Mouse (Mus musculus): ENCODE data around the gene Bbs5. TPM values are rescaled to one million over a fixed set of nuclear protein-coding genes. Genes with fewer than 3 reads are reported as not detected.

The Bbs5 gene
- polyA plus RNA-seq, 1 experiment from 2014 or later: 9.1 TPM

DNA sequence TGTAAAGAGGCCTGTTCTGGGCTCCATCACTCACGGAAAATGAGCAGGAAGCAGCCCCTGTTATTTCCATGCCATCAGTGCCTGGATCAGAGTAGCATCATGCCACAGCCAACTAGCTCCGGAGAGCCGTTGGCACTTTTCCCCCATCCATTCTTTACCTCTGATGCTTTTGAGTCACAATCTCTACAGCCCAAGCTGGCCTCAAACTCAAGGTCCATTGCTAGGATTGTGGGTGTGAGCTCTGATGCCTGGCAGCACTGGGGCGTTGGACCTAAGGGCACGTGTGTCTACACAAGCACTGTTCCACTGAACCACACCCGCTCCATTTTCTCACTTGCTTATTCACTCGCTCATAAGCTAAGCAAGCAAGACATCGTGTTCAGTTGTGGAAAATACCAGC lies 53.5 kb downstream of the Bbs5 start:
- H3K9me3 ChIP-seq (ENCODE audit: control insufficient read depth, low read length): no peaks in the 10 kb centered on the region
- no peaks in the 10 kb centered on the region for H3K27me3 ChIP-seq (replicated peaks; ENCODE audit: control insufficient read depth, insufficient read depth, low read length)
- DNase-seq (ENCODE audit: low spot score): no peak
- H3K36me3 ChIP-seq (ENCODE audit: control insufficient read depth, insufficient read depth, low read length): peaks cover 42% of the 10 kb centered on the region
- H3K4me3 ChIP-seq (ENCODE audit: low read depth, low read length): no peak overlapping the region
- H3K4me1 ChIP-seq (replicated peaks; ENCODE audit: control insufficient read depth, insufficient read depth, low read length): no peaks in the 10 kb centered on the region
- H3K4me2 ChIP-seq (ENCODE audit: low read length): no peak overlapping the region
- 93% methylated on average over 8 of the region's 8 CpGs for WGBS
- H3K27ac ChIP-seq (ENCODE audit: low read depth): no peak overlapping the region
- no peak for ATAC-seq (replicated peaks; ENCODE audit: low FRiP score, low TSS enrichment, low read depth)
- H3K9ac ChIP-seq (ENCODE audit: low read length): no peak overlapping the region

DNA sequence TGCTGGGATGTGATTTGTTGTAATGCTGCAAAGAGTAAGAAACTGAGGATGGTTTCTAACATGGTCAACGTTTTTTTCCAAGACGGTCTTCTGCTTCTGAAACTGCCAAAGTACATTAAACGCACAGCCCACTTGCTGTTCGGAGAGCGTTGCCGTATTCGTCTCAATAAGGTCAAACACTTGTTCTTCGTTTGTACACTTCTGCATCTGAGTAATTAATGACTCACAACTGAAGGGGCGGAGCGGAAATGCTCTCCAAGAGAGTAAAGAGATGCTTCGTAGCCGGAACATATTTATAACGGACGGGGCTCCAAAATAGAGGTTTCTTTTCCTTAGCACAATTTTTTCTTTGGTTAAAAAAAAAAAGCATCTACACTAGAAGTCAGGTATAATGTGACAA lies 65.2 kb downstream of the Bbs5 start:
- no peak overlapping the region for H3K4me3 ChIP-seq (ENCODE audit: low read depth, low read length)
- WGBS: 84% methylated on average over 14 of the region's 14 CpGs

DNA sequence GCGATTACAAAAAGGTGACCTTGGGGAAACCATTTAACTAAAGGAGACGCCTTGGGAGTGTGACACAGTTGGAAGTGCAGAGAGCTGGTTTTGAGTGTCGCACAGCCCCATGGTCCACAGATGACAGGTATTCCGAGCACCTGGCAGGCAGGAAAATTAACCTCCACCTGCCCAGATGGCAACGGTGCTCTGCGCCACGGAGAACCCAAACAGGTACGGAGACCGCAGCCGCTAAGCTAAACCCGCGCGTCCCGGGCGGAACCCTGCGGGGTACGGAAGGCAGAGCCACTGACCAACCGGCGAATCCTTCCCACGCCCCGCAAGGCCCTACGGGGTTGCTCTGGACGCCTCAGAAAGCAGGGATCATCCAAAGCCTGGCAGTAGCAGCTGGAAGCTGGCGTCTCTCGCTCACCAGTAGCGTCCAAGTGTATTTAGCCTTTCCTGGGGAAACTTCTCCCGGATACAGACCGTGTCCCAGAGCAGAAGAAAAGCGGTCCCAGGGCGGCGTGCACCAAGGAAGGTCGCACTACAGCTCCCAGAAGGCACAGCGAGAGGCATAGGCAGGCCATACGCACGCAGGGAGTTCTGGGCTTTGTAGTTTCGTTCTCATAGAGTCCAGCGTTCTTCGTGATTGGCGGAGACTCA lies 66.1 kb downstream of the Bbs5 start, which contains the start of gene Fastkd1:
Gene Fastkd1 (minus strand): TSS at position 536 of the 645 bp plus-strand sequence.
- Histone ChIP-seq H3K4me2 (ENCODE audit: low read length) (peak within 1 kb of the TSS; percentile 60), H3K36me3 (ENCODE audit: control insufficient read depth, insufficient read depth, low read length) (no peaks in the 10 kb centered on the region; the same call in 1 of the 2 replicates), H3K9ac (ENCODE audit: low read length) (peak within 1 kb of the TSS; percentile 65), H3K27ac (ENCODE audit: low read depth) (peak within 1 kb of the TSS; percentile 67; the same call in 1 of the 2 replicates), H3K9me3 (ENCODE audit: control insufficient read depth, low read length) (no peaks in the 10 kb centered on the region), H3K4me3 (ENCODE audit: low read depth, low read length) (peak within 1 kb of the TSS; percentile 89), H3K4me1 (replicated peaks; ENCODE audit: control insufficient read depth, insufficient read depth, low read length) (no peaks in the 10 kb centered on the region), H3K27me3 (replicated peaks; ENCODE audit: control insufficient read depth, insufficient read depth, low read length) (no peaks in the 10 kb centered on the region)
- WGBS: under 1% methylated on average over 39 of the region's 39 CpGs
- ATAC-seq (replicated peaks; ENCODE audit: low FRiP score, low TSS enrichment, low read depth) (peak; percentile 96), DNase-seq (ENCODE audit: low spot score) (peak; percentile 92)

More for the DNA sequence above, 65.2 kb downstream of the Bbs5 start:
- Histone ChIP-seq H3K27me3 (replicated peaks; ENCODE audit: control insufficient read depth, insufficient read depth, low read length) (no peaks in the 10 kb centered on the region), H3K4me2 (ENCODE audit: low read length) (no peak overlapping the region), H3K9ac (ENCODE audit: low read length) (no peak overlapping the region), H3K4me1 (replicated peaks; ENCODE audit: control insufficient read depth, insufficient read depth, low read length) (no peaks in the 10 kb centered on the region), H3K9me3 (ENCODE audit: control insufficient read depth, low read length) (no peaks in the 10 kb centered on the region), H3K27ac (ENCODE audit: low read depth) (no peak overlapping the region), H3K36me3 (ENCODE audit: control insufficient read depth, insufficient read depth, low read length) (peaks cover 7% of the 10 kb centered on the region; the same call in 1 of the 2 replicates)
- ATAC-seq (replicated peaks; ENCODE audit: low FRiP score, low TSS enrichment, low read depth): no peak
- no peak for DNase-seq (ENCODE audit: low spot score)

DNA sequence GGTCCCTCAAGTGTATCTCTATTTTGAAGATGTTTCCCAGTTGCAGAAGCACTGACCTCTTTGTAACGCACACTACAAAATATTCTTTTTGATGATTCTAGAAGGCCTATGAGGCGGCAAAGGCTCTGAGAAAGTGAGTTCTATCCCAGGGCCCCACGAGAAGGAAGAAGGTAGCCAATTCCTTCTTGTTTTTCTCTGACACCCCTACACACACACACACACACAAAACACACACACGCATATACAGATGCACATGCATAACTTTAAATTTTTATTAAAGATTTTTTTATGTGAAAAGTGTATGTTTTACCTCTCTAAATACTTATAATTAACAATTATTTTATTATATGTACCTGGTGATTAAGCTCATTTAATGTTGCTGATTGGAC lies 66.6 kb downstream of the Bbs5 start:
- 28% methylated on average over 4 of the region's 4 CpGs for WGBS
- Histone ChIP-seq H3K36me3 (ENCODE audit: control insufficient read depth, insufficient read depth, low read length) (no peaks in the 10 kb centered on the region; the same call in 1 of the 2 replicates), H3K4me1 (replicated peaks; ENCODE audit: control insufficient read depth, insufficient read depth, low read length) (no peaks in the 10 kb centered on the region), H3K4me2 (ENCODE audit: low read length) (peak overlapping the region; percentile 60), H3K27ac (ENCODE audit: low read depth) (no peak overlapping the region), H3K9ac (ENCODE audit: low read length) (no peak overlapping the region), H3K4me3 (ENCODE audit: low read depth, low read length) (peak overlapping the region; percentile 89), H3K9me3 (ENCODE audit: control insufficient read depth, low read length) (no peaks in the 10 kb centered on the region), H3K27me3 (replicated peaks; ENCODE audit: control insufficient read depth, insufficient read depth, low read length) (no peaks in the 10 kb centered on the region)
- ATAC-seq (replicated peaks; ENCODE audit: low FRiP score, low TSS enrichment, low read depth): 0 out of 2 replicates have a peak, but pooled peaks have one; percentile 13
- DNase-seq (ENCODE audit: low spot score): no peak

DNA sequence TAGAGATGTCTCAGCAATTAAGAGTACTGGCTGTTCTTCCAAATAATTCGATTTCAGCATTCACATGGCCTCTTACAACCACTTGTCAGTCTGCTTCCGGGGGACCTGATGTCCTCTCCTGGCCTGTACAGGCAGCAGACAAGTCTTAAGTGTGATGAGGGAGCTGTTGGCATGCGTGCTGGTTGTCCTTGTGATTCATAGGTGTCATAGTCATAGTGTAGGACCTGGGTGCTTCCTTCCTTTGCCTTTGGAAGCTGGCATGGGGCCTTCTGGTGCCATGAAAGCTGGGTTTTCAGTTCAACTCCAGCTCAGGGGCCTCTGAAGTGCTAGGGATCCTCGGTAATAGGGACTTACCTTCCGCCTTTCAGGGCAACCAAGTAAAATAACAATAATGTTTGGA lies 67.2 kb downstream of the Bbs5 start:
- Histone ChIP-seq H3K4me3 (ENCODE audit: low read depth, low read length) (no peak overlapping the region), H3K27me3 (replicated peaks; ENCODE audit: control insufficient read depth, insufficient read depth, low read length) (no peaks in the 10 kb centered on the region), H3K4me1 (replicated peaks; ENCODE audit: control insufficient read depth, insufficient read depth, low read length) (no peaks in the 10 kb centered on the region), H3K36me3 (ENCODE audit: control insufficient read depth, insufficient read depth, low read length) (no peaks in the 10 kb centered on the region; the same call in 1 of the 2 replicates), H3K4me2 (ENCODE audit: low read length) (no peak overlapping the region), H3K27ac (ENCODE audit: low read depth) (no peak overlapping the region), H3K9me3 (ENCODE audit: control insufficient read depth, low read length) (no peaks in the 10 kb centered on the region), H3K9ac (ENCODE audit: low read length) (no peak overlapping the region)
- DNase-seq (ENCODE audit: low spot score): no peak
- WGBS: 78% methylated on average over 5 of the region's 5 CpGs
- no peak for ATAC-seq (replicated peaks; ENCODE audit: low FRiP score, low TSS enrichment, low read depth)

DNA sequence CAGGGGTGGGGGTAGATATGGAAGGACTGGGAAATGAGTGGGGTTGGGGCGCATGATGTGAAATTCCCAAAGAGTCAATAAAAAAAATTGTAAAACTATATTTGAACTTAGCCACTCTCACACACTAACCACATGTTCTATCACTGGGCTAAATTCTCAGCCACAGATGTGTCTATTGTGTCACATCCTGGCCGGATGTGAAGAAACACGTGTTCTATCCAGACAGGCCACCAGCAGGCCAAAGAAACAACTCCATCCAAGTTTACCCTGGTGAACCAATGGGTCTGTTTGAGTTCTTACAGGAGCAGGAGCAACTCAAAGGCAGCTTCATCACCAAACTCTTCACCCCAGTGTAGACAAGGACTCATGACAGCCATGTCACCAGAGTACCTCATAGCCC lies 69.5 kb downstream of the Bbs5 start:
- Histone ChIP-seq H3K9me3 (ENCODE audit: control insufficient read depth, low read length) (no peaks in the 10 kb centered on the region), H3K36me3 (ENCODE audit: control insufficient read depth, insufficient read depth, low read length) (no peaks in the 10 kb centered on the region), H3K4me2 (ENCODE audit: low read length) (no peak overlapping the region), H3K4me1 (replicated peaks; ENCODE audit: control insufficient read depth, insufficient read depth, low read length) (no peaks in the 10 kb centered on the region), H3K27me3 (replicated peaks; ENCODE audit: control insufficient read depth, insufficient read depth, low read length) (no peaks in the 10 kb centered on the region; the same call in 1 of the 2 replicates), H3K4me3 (ENCODE audit: low read depth, low read length) (no peak overlapping the region), H3K27ac (ENCODE audit: low read depth) (no peak overlapping the region), H3K9ac (ENCODE audit: low read length) (no peak overlapping the region)
- ATAC-seq (replicated peaks; ENCODE audit: low FRiP score, low TSS enrichment, low read depth) (no peak), DNase-seq (ENCODE audit: low spot score) (no peak)
- WGBS: 78% methylated on average over 3 of the region's 3 CpGs

Other genes with a start within 250 kb of the Bbs5 start
- gene Lrp2, start 61.1 kb upstream of the Bbs5 start, polyA plus RNA-seq (2014; fragmentation: Nextera tagmentation; extraction: Ambion mirVana): 1.2 and 1.6 TPM in 2 replicates
- gene Klhl41, start 22.9 kb downstream of the Bbs5 start, polyA plus RNA-seq (2014; fragmentation: Nextera tagmentation; extraction: Ambion mirVana): 0.11 and 0.16 TPM in 2 replicates
- 14.9 and 17.5 TPM in 2 replicates for gene Fastkd1, start 66.3 kb downstream of the Bbs5 start, polyA plus RNA-seq (2014; fragmentation: Nextera tagmentation; extraction: Ambion mirVana)
- gene Ppig, start 75.4 kb downstream of the Bbs5 start, polyA plus RNA-seq (2014; fragmentation: Nextera tagmentation; extraction: Ambion mirVana): 100 and 115 TPM in 2 replicates
- 1.5 and 2.3 TPM in 2 replicates for gene Ccdc173, start 142.4 kb downstream of the Bbs5 start, polyA plus RNA-seq (2014; fragmentation: Nextera tagmentation; extraction: Ambion mirVana)
- 24.6 and 24.8 TPM in 2 replicates for gene Phospho2, start 142.5 kb downstream of the Bbs5 start, polyA plus RNA-seq (2014; fragmentation: Nextera tagmentation; extraction: Ambion mirVana)
- gene Klhl23, start 174.8 kb downstream of the Bbs5 start, polyA plus RNA-seq (2014; fragmentation: Nextera tagmentation; extraction: Ambion mirVana): 38.4 and 42.1 TPM in 2 replicates
- gene Ssb, start 214.4 kb downstream of the Bbs5 start, polyA plus RNA-seq (2014; fragmentation: Nextera tagmentation; extraction: Ambion mirVana): 277 and 312 TPM in 2 replicates
- 41.3 and 42.7 TPM in 2 replicates for gene Mettl5, start 238.4 kb downstream of the Bbs5 start, polyA plus RNA-seq (2014; fragmentation: Nextera tagmentation; extraction: Ambion mirVana)

Measured in intestine, embryonic 14.5 days (tissue).